In the genomic region with DNA sequence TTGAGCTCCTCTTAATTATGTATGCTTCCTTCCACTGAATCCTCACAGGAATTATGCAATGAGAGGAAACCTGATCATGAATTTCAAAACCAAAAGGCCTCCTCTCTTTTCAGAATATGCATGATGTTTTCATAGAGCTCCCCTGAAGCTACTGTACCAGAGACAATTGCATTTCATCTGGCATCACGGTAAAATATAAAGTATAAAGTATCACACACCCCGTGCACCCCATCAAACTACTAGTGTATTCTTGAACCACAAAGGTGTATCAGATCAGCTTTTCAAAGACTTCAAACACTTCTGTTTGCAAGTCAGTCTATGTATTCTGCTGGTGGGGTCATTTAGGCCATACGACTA, we compare ENCODE assay signal across 17 mouse cellular contexts.
DNase-seq lines count a peak whose midpoint lies in the region; ATAC-seq lines count a peak whose summit lies in the region.
"Had no signal": no experiment of that assay in that cellular context is flagged by ENCODE, and none has a peak within 500 bp of the region (broad histone marks: within the 10 kb centered on the region; RNA-seq: fewer than 3 reads in every experiment).

No protein-coding gene starts in this region.

- H3K27me3 ChIP-seq in forebrain, embryonic 13.5 days, result no peaks in the 10 kb centered on the region
- H3K27me3 ChIP-seq in forebrain, embryonic 11.5 days (ENCODE audit: control insufficient read depth, insufficient read depth, low read length), result no peaks in the 10 kb centered on the region
- no peaks in the 10 kb centered on the region for H3K27me3 ChIP-seq in hindbrain, embryonic 12.5 days
- no peaks in the 10 kb centered on the region for H3K27me3 ChIP-seq in midbrain, embryonic 11.5 days (ENCODE audit: control insufficient read depth, insufficient read depth, low read length)
- H3K27me3 ChIP-seq in neural tube, embryonic 13.5 days, result no peaks in the 10 kb centered on the region
- H3K27me3 ChIP-seq: heart, embryonic 15.5 days; limb, embryonic 13.5 days; liver, embryonic 13.5 days; stomach, embryonic 15.5 days had no signal

- DNase-seq in forebrain, embryonic 11.5 days (ENCODE audit: low spot score), result no peak
- no peak for DNase-seq in midbrain, embryonic 11.5 days (ENCODE audit: low spot score, missing footprints)
- no peak for DNase-seq in left cerebral cortex, adult 18-20 months (ENCODE audit: low spot score in 2 of 2)
- no peak for DNase-seq in retina, embryonic 14.5 days (ENCODE audit: low spot score)
- DNase-seq: liver, embryonic 13.5 days; thymus, adult 2 months had no signal

- 59% methylated on average over 3 of the region's 3 CpGs for WGBS in forebrain, embryonic 13.5 days
- whole genome bisulfite sequencing in forebrain, embryonic 11.5 days, result 77% methylated on average over 3 of the region's 3 CpGs
- WGBS in hindbrain, embryonic 12.5 days, result 75% methylated on average over 3 of the region's 3 CpGs
- 78% methylated on average over 3 of the region's 3 CpGs for WGBS in midbrain, embryonic 11.5 days
- WGBS in neural tube, embryonic 13.5 days, result 69% methylated on average over 3 of the region's 3 CpGs

- H3K27ac ChIP-seq in forebrain, embryonic 13.5 days, result 0 out of 2 replicates have a peak overlapping the region, but pooled peaks have one; percentile 31
- H3K27ac ChIP-seq in forebrain, embryonic 11.5 days (ENCODE audit: low read depth, low read length), result no peak overlapping the region
- H3K27ac ChIP-seq in hindbrain, embryonic 12.5 days, result peak overlapping the region; percentile 58
- H3K27ac ChIP-seq in midbrain, embryonic 11.5 days (ENCODE audit: low read depth, low read length), result no peak overlapping the region
- H3K27ac ChIP-seq in neural tube, embryonic 13.5 days (replicated peaks), result peak overlapping the region; percentile 78
- H3K27ac ChIP-seq: embryonic facial prominence, embryonic 10.5 days; heart, embryonic 15.5 days; limb, embryonic 13.5 days; liver, embryonic 13.5 days; stomach, embryonic 15.5 days had no signal

- H3K4me1 ChIP-seq in forebrain, embryonic 13.5 days, result peaks cover 8% of the 10 kb centered on the region
- H3K4me1 ChIP-seq in forebrain, embryonic 11.5 days (replicated peaks; ENCODE audit: control insufficient read depth, insufficient read depth, low read length), result no peaks in the 10 kb centered on the region
- no peaks in the 10 kb centered on the region for H3K4me1 ChIP-seq in hindbrain, embryonic 12.5 days
- no peaks in the 10 kb centered on the region for H3K4me1 ChIP-seq in midbrain, embryonic 11.5 days (ENCODE audit: control insufficient read depth, insufficient read depth, low read length)
- H3K4me1 ChIP-seq in neural tube, embryonic 13.5 days (replicated peaks), result peaks cover 3% of the 10 kb centered on the region; the same call in 1 of the 2 replicates
- H3K4me1 ChIP-seq: heart, embryonic 15.5 days; liver, embryonic 13.5 days; stomach, embryonic 15.5 days had no signal

- H3K36me3 ChIP-seq in forebrain, embryonic 13.5 days (ENCODE audit: poor library complexity, severe bottlenecking), result no peaks in the 10 kb centered on the region
- H3K36me3 ChIP-seq in forebrain, embryonic 11.5 days (ENCODE audit: control insufficient read depth, insufficient read depth, low read length), result no peaks in the 10 kb centered on the region
- H3K36me3 ChIP-seq in hindbrain, embryonic 12.5 days, result no peaks in the 10 kb centered on the region
- no peaks in the 10 kb centered on the region for H3K36me3 ChIP-seq in midbrain, embryonic 11.5 days (ENCODE audit: control insufficient read depth, insufficient read depth, low read length)
- H3K36me3 ChIP-seq in neural tube, embryonic 13.5 days, result no peaks in the 10 kb centered on the region
- H3K36me3 ChIP-seq: embryonic facial prominence, embryonic 10.5 days; G1E; heart, embryonic 15.5 days; limb, embryonic 13.5 days; liver, embryonic 13.5 days; stomach, embryonic 15.5 days had no signal

- H3K4me2 ChIP-seq in forebrain, embryonic 13.5 days, result no peak overlapping the region
- no peak overlapping the region for H3K4me2 ChIP-seq in forebrain, embryonic 11.5 days (ENCODE audit: low read depth, low read length, severe bottlenecking)
- no peak overlapping the region for H3K4me2 ChIP-seq in hindbrain, embryonic 12.5 days (replicated peaks)
- no peak overlapping the region for H3K4me2 ChIP-seq in midbrain, embryonic 11.5 days
- H3K4me2 ChIP-seq in neural tube, embryonic 13.5 days, result no peak overlapping the region
- H3K4me2 ChIP-seq: heart, embryonic 15.5 days; limb, embryonic 13.5 days; liver, embryonic 13.5 days; stomach, embryonic 15.5 days had no signal

- H3K9ac ChIP-seq in forebrain, embryonic 13.5 days, result no peak overlapping the region
- H3K9ac ChIP-seq in forebrain, embryonic 11.5 days (ENCODE audit: low read length), result no peak overlapping the region
- H3K9ac ChIP-seq in hindbrain, embryonic 12.5 days, result no peak overlapping the region
- H3K9ac ChIP-seq in midbrain, embryonic 11.5 days (ENCODE audit: low read length), result no peak overlapping the region
- peak overlapping the region; percentile 44; the same call in 1 of the 2 replicates for H3K9ac ChIP-seq in neural tube, embryonic 13.5 days
- H3K9ac ChIP-seq: heart, embryonic 15.5 days; limb, embryonic 13.5 days; liver, embryonic 13.5 days; lung, embryonic 14.5 days; stomach, embryonic 15.5 days had no signal

- peak; percentile 63 for ATAC-seq in forebrain, embryonic 13.5 days
- no peak for ATAC-seq in forebrain, embryonic 11.5 days (replicated peaks; ENCODE audit: low FRiP score)
- ATAC-seq in hindbrain, embryonic 12.5 days (ENCODE audit: low FRiP score), result peak; percentile 56
- ATAC-seq in midbrain, embryonic 11.5 days (ENCODE audit: low FRiP score), result peak; percentile 42; the same call in 1 of the 2 replicates
- ATAC-seq in neural tube, embryonic 13.5 days (ENCODE audit: low read depth), result peak; percentile 60
- no peak for ATAC-seq in CD4-positive, CD25-positive, alpha-beta regulatory T cell, adult 4 months
- ATAC-seq: intestine, embryonic 16.5 days had no signal

- H3K4me3 ChIP-seq in forebrain, embryonic 13.5 days, result no peak overlapping the region
- H3K4me3 ChIP-seq in forebrain, embryonic 11.5 days (ENCODE audit: low read depth, low read length), result no peak overlapping the region
- H3K4me3 ChIP-seq in hindbrain, embryonic 12.5 days, result no peak overlapping the region
- no peak overlapping the region for H3K4me3 ChIP-seq in midbrain, embryonic 11.5 days (ENCODE audit: low read depth, low read length)
- H3K4me3 ChIP-seq in neural tube, embryonic 13.5 days, result no peak overlapping the region
- H3K4me3 ChIP-seq: embryonic facial prominence, embryonic 10.5 days; heart, embryonic 15.5 days; limb, embryonic 13.5 days; liver, embryonic 13.5 days; stomach, embryonic 15.5 days had no signal

- H3K9me3 ChIP-seq in forebrain, embryonic 13.5 days (replicated peaks), result no peaks in the 10 kb centered on the region
- no peaks in the 10 kb centered on the region for H3K9me3 ChIP-seq in forebrain, embryonic 11.5 days (ENCODE audit: control insufficient read depth, low read length)
- no peaks in the 10 kb centered on the region for H3K9me3 ChIP-seq in hindbrain, embryonic 12.5 days (replicated peaks)
- no peaks in the 10 kb centered on the region for H3K9me3 ChIP-seq in midbrain, embryonic 11.5 days (ENCODE audit: control insufficient read depth, low read length)
- no peaks in the 10 kb centered on the region for H3K9me3 ChIP-seq in neural tube, embryonic 13.5 days
- H3K9me3 ChIP-seq: embryonic facial prominence, embryonic 10.5 days; G1E; heart, embryonic 15.5 days; limb, embryonic 13.5 days; liver, embryonic 13.5 days; stomach, embryonic 15.5 days had no signal

Comparison
In these comparisons a context has a peak if more than half of its experiments do, and no peak if none do; other contexts are left out.
1. ATAC-seq: peak in forebrain, embryonic 13.5 days (single experiment), hindbrain, embryonic 12.5 days (single experiment), midbrain, embryonic 11.5 days (single experiment) and neural tube, embryonic 13.5 days (single experiment); none in forebrain, embryonic 11.5 days (single experiment) and CD4-positive, CD25-positive, alpha-beta regulatory T cell, adult 4 months (single experiment).
2. H3K27ac ChIP-seq: peak in forebrain, embryonic 13.5 days (single experiment), hindbrain, embryonic 12.5 days (single experiment) and neural tube, embryonic 13.5 days (single experiment); none in forebrain, embryonic 11.5 days (single experiment) and midbrain, embryonic 11.5 days (single experiment).